In the genomic region with DNA sequence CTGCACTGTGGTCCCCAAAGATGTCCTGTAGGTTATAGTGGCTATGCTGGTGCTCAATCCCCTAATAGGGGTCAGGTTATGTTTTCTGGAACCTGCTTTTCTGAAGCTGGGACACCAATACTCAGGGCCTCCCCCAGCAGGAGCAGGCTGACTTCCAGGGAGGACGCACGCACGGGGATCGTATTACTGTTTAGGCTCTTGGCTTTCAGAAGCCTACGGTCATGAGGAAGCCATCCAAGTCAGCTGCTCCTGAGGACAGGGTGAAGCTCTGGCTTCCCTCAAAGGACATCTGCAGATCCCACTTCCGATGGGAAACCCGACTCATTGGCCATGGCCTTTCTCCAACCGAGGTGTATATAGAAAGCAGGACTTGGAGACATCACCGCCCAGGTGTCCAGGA, we compare ENCODE assay signal across 39 mouse cellular contexts. TPM values are rescaled to one million over a fixed set of nuclear protein-coding genes. Genes with fewer than 3 reads are reported as not detected.
DNase-seq lines count a peak whose midpoint lies in the region; ATAC-seq and TF ChIP-seq lines count a peak whose summit lies in the region.
"Had no signal": no experiment of that assay in that cellular context is flagged by ENCODE, and none has a peak within 500 bp of the region (broad histone marks: within the 10 kb centered on the region; RNA-seq: fewer than 3 reads in every experiment).

No protein-coding gene starts in this region.

- no peak for TF ChIP-seq CTCF in forebrain, postnatal 0 days (IDR thresholded peaks at IDR 0.05; ENCODE audit: low read depth)

- peaks cover 46% of the 10 kb centered on the region for H3K4me1 ChIP-seq in forebrain, embryonic 10.5 days
- peaks cover 19% of the 10 kb centered on the region for H3K4me1 ChIP-seq in forebrain, postnatal 0 days (ENCODE audit: insufficient read depth)
- H3K4me1 ChIP-seq in heart, embryonic 11.5 days (ENCODE audit: control insufficient read depth, insufficient read depth, low read length): peaks cover 20% of the 10 kb centered on the region
- peaks cover 34% of the 10 kb centered on the region for H3K4me1 ChIP-seq in midbrain, embryonic 13.5 days (replicated peaks)
- H3K4me1 ChIP-seq: liver, embryonic 15.5 days had no signal

- H3K27me3 ChIP-seq in forebrain, embryonic 10.5 days (ENCODE audit: poor library complexity, severe bottlenecking): peaks cover 23% of the 10 kb centered on the region
- no peaks in the 10 kb centered on the region for H3K27me3 ChIP-seq in forebrain, postnatal 0 days (ENCODE audit: insufficient read depth, low read length)
- H3K27me3 ChIP-seq in heart, embryonic 11.5 days (ENCODE audit: control insufficient read depth, insufficient read depth, low read length): no peaks in the 10 kb centered on the region; the same call in 1 of the 2 replicates
- H3K27me3 ChIP-seq in midbrain, embryonic 13.5 days: peaks cover 11% of the 10 kb centered on the region
- H3K27me3 ChIP-seq: hindbrain, embryonic 15.5 days; midbrain, embryonic 15.5 days; neural tube, embryonic 15.5 days had no signal

- 82% methylated on average over 9 of the region's 9 CpGs for WGBS in forebrain, embryonic 10.5 days
- 84% methylated on average over 9 of the region's 9 CpGs for WGBS in forebrain, postnatal 0 days
- 66% methylated on average over 9 of the region's 9 CpGs for WGBS in heart, embryonic 11.5 days (ENCODE audit: insufficient replicate concordance)
- WGBS in midbrain, embryonic 13.5 days: 82% methylated on average over 9 of the region's 9 CpGs

- no peaks in the 10 kb centered on the region for H3K36me3 ChIP-seq in forebrain, embryonic 10.5 days (replicated peaks)
- no peaks in the 10 kb centered on the region for H3K36me3 ChIP-seq in forebrain, postnatal 0 days (ENCODE audit: insufficient read depth)
- no peaks in the 10 kb centered on the region for H3K36me3 ChIP-seq in heart, embryonic 11.5 days (ENCODE audit: control insufficient read depth, insufficient read depth, low read length)
- H3K36me3 ChIP-seq in midbrain, embryonic 13.5 days: no peaks in the 10 kb centered on the region
- H3K36me3 ChIP-seq: heart, embryonic 15.5 days; hindbrain, embryonic 15.5 days; intestine, embryonic 15.5 days; limb, embryonic 12.5 days; liver, embryonic 15.5 days; midbrain, embryonic 15.5 days; neural tube, embryonic 15.5 days had no signal

- H3K9me3 ChIP-seq in forebrain, embryonic 10.5 days: no peaks in the 10 kb centered on the region
- H3K9me3 ChIP-seq in forebrain, postnatal 0 days (ENCODE audit: low read length): no peaks in the 10 kb centered on the region
- H3K9me3 ChIP-seq in heart, embryonic 11.5 days (replicated peaks; ENCODE audit: control insufficient read depth, low read length): no peaks in the 10 kb centered on the region
- H3K9me3 ChIP-seq in midbrain, embryonic 13.5 days: no peaks in the 10 kb centered on the region
- H3K9me3 ChIP-seq: heart, embryonic 15.5 days; hindbrain, embryonic 15.5 days; intestine, embryonic 15.5 days; limb, embryonic 12.5 days; liver, embryonic 15.5 days; midbrain, embryonic 15.5 days; neural tube, embryonic 15.5 days had no signal

- ATAC-seq in forebrain, postnatal 0 days: no peak
- no peak for ATAC-seq in heart, embryonic 11.5 days (replicated peaks; ENCODE audit: insufficient number of reproducible peaks, low FRiP score, low TSS enrichment)
- ATAC-seq in midbrain, embryonic 13.5 days: no peak
- ATAC-seq: forebrain, embryonic 14.5 days; intestine, embryonic 15.5 days; midbrain, embryonic 15.5 days had no signal

- H3K27ac ChIP-seq in forebrain, embryonic 10.5 days: 0 out of 2 replicates have a peak overlapping the region, but pooled peaks have one; percentile 8
- no peak overlapping the region for H3K27ac ChIP-seq in forebrain, postnatal 0 days (ENCODE audit: low read depth, low read length)
- no peak overlapping the region for H3K27ac ChIP-seq in heart, embryonic 11.5 days (ENCODE audit: low read depth, low read length)
- H3K27ac ChIP-seq in midbrain, embryonic 13.5 days: no peak overlapping the region
- H3K27ac ChIP-seq: heart, embryonic 15.5 days; hindbrain, embryonic 15.5 days; intestine, embryonic 15.5 days; layer of hippocampus, adult 2 months; left cerebral cortex, adult 2 months; limb, embryonic 12.5 days; liver, embryonic 15.5 days; midbrain, embryonic 15.5 days; neural tube, embryonic 15.5 days; stomach, postnatal 0 days had no signal

- H3K9ac ChIP-seq in forebrain, postnatal 0 days: no peak overlapping the region
- no peak overlapping the region for H3K9ac ChIP-seq in heart, embryonic 11.5 days (ENCODE audit: low read depth, low read length)
- no peak overlapping the region for H3K9ac ChIP-seq in midbrain, embryonic 13.5 days (replicated peaks)
- H3K9ac ChIP-seq: heart, embryonic 15.5 days; hindbrain, embryonic 15.5 days; intestine, embryonic 15.5 days; limb, embryonic 12.5 days; liver, embryonic 15.5 days; lung, embryonic 14.5 days; midbrain, embryonic 15.5 days; neural tube, embryonic 15.5 days had no signal

- H3K4me2 ChIP-seq in forebrain, postnatal 0 days (ENCODE audit: low read depth): no peak overlapping the region
- H3K4me2 ChIP-seq in heart, embryonic 11.5 days: no peak overlapping the region
- no peak overlapping the region for H3K4me2 ChIP-seq in midbrain, embryonic 13.5 days (replicated peaks)
- H3K4me2 ChIP-seq: heart, embryonic 15.5 days; hindbrain, embryonic 15.5 days; intestine, embryonic 15.5 days; limb, embryonic 12.5 days; liver, embryonic 15.5 days; lung, embryonic 14.5 days; midbrain, embryonic 15.5 days; neural tube, embryonic 15.5 days had no signal

- no peak for DNase-seq in forebrain, embryonic 10.5 days (ENCODE audit: extremely low spot score, low spot score)
- no peak for DNase-seq in forebrain, postnatal 0 days
- peak; percentile 43 for DNase-seq in heart, adult 8-10 months (ENCODE audit: low spot score)
- DNase-seq in gastrocnemius, postnatal 10 days: peak; percentile 50
- no peak for DNase-seq in thymus, postnatal 25 days
- DNase-seq: adrenal gland, postnatal 25 days; cerebellum, adult 18-20 months; cerebellum, postnatal 14 days; heart, postnatal 4 days; kidney, adult 2 months; kidney, postnatal 36 days; lung, embryonic 14.5 days; lung, postnatal 14 days; retina, postnatal 1 day; right cerebral cortex, postnatal 14 days; spleen, adult 18-20 months; thymus, adult 18-20 months; thymus, postnatal 36 days had no signal

- H3K4me3 ChIP-seq in forebrain, embryonic 10.5 days: no peak overlapping the region
- H3K4me3 ChIP-seq in forebrain, postnatal 0 days (ENCODE audit: low read depth, low read length): no peak overlapping the region
- no peak overlapping the region for H3K4me3 ChIP-seq in heart, embryonic 11.5 days (ENCODE audit: low read depth, low read length)
- no peak overlapping the region for H3K4me3 ChIP-seq in midbrain, embryonic 13.5 days (replicated peaks)
- H3K4me3 ChIP-seq: heart, embryonic 15.5 days; hindbrain, embryonic 15.5 days; intestine, embryonic 15.5 days; layer of hippocampus, adult 2 months; left cerebral cortex, adult 2 months; limb, embryonic 12.5 days; liver, embryonic 15.5 days; midbrain, embryonic 15.5 days; neural tube, embryonic 15.5 days had no signal

RNA-seq across cellular contexts. Expression of a gene that starts 43.1 kb away (rescaled TPM):
- not detected in 2 replicates for polyA plus RNA-seq in forebrain, embryonic 10.5 days (2016; fragmentation: Nextera tagmentation; extraction: Ambion mirVana)
- not detected in 2 replicates for total RNA-seq in forebrain, postnatal 0 days (2014; rRNA removed)
- not detected in 2 replicates for polyA plus RNA-seq in forebrain, postnatal 0 days (2015; fragmentation: Nextera tagmentation; extraction: Ambion mirVana)
- under 1 TPM in 2 of 4 experiments, not detected in 2; 0.37 to 0.44 TPM for total RNA-seq in heart, adult 8-10 months (2022)
- polyA plus RNA-seq in heart, embryonic 11.5 days (2014; fragmentation: Nextera tagmentation; extraction: Ambion mirVana): 0.21 TPM in 1 of 2 replicates, not detected in the other
- not detected for total RNA-seq in gastrocnemius, postnatal 10 days (2021)
- 0.22 TPM in 1 of 2 replicates, not detected in the other for polyA plus RNA-seq in midbrain, embryonic 13.5 days (2015; fragmentation: Nextera tagmentation; extraction: Ambion mirVana)
- total RNA-seq: adrenal gland, postnatal 25 days; heart, postnatal 4 days; layer of hippocampus, adult 2 months; layer of hippocampus, postnatal 14 days; left cerebral cortex, adult 2 months; left cerebral cortex, postnatal 25 days; liver, adult 2 months; MEL had no signal
- polyA plus RNA-seq: cortical plate, adult 2 months; forebrain, embryonic 14.5 days; frontal cortex, adult 2 months; gonadal fat pad, adult 2 months; heart, embryonic 15.5 days; hindbrain, embryonic 15.5 days; intestine, embryonic 15.5 days; kidney, adult 2 months; kidney, embryonic 16.5 days; limb, embryonic 12.5 days; liver, adult 2 months; liver, embryonic 15.5 days; lung, embryonic 14.5 days; neural tube, embryonic 15.5 days; stomach, postnatal 0 days had no signal

Comparison
In these comparisons a context has a peak if more than half of its experiments do, and no peak if none do; other contexts are left out.
1. DNase-seq: peak in heart, adult 8-10 months (single experiment) and gastrocnemius, postnatal 10 days (single experiment); none in forebrain, embryonic 10.5 days (single experiment), forebrain, postnatal 0 days (single experiment) and thymus, postnatal 25 days (single experiment).